Mouse (Mus musculus) heart, adult 2 months (tissue): ENCODE measurements around the gene Inafm1. TPM values are rescaled to one million over a fixed set of nuclear protein-coding genes. Genes with fewer than 3 reads are reported as not detected.

Experiments used
- DNase-seq, 2 experiments: peaks; one replicate each; pipeline ENCODE4 v3.0.0; 2021
- H3K27ac ChIP-seq: fragments of 200-600 bp; 2 replicates; pipeline ENCODE4 v1.8.1; 2022
- H3K27me3 ChIP-seq: fragments of 200-500 bp; 2 replicates; pipeline ENCODE4 v1.6.1; 2012; ENCODE audit warnings: mild to moderate bottlenecking, low read length, inconsistent platforms, mixed read lengths; ENCODE audit not compliant: control insufficient read depth, insufficient read depth
- H3K36me3 ChIP-seq: fragments of 200-500 bp; 2 replicates; pipeline ENCODE4 v1.6.1; 2012; ENCODE audit warnings: low read length, inconsistent platforms; ENCODE audit not compliant: control insufficient read depth, insufficient read depth
- H3K4me1 ChIP-seq: fragments of 200-500 bp; 2 replicates; pipeline ENCODE4 v1.6.1; 2011; ENCODE audit warnings: low read length; ENCODE audit not compliant: control insufficient read depth, insufficient read depth
- H3K4me3 ChIP-seq: fragments of 200-600 bp; 2 replicates; pipeline ENCODE4 v1.8.1; 2022
- H3K79me2 ChIP-seq: fragments of 200-500 bp; replicated peaks from 2 replicates; pipeline ENCODE4 v1.6.1; 2012; ENCODE audit warnings: mild to moderate bottlenecking, inconsistent platforms, low read length, moderate library complexity, mixed read lengths; ENCODE audit not compliant: control insufficient read depth, insufficient read depth
- H3K9ac ChIP-seq: fragments of 200-500 bp; 2 replicates; pipeline ENCODE4 v1.6.1; 2012; ENCODE audit warnings: low read depth, mild to moderate bottlenecking, control low read depth, inconsistent platforms, low read length, mixed read lengths
- CTCF ChIP-seq: fragments of 200-600 bp; IDR thresholded peaks from 2 replicates; pipeline ENCODE4 v1.8.1; 2022; ENCODE audit warnings: antibody characterized with exemption, mild to moderate bottlenecking, moderate library complexity
- EP300 ChIP-seq: fragments of 200-500 bp; IDR thresholded peaks from 2 replicates; pipeline ENCODE4 v1.6.1; 2011; ENCODE audit warnings: low read depth, low read length, control low read depth; ENCODE audit not compliant: insufficient read depth
- POLR2A ChIP-seq: fragments of 200-500 bp; IDR thresholded peaks from 2 replicates; pipeline ENCODE4 v1.6.1; 2011; ENCODE audit warnings: mild to moderate bottlenecking, low read depth, low read length, control low read depth; ENCODE audit not compliant: insufficient read depth
- WGBS: fragments of 180-500 bp; shearing (Covaris S2); methylation state at CpG from one replicate; pipeline ENCODE4 v1.1.7; 2018; 5-methylcytosine and 5-hydroxymethylcytosine counted together
- intact Hi-C: fragments of 180-260 bp; cut with DNase I; formaldehyde crosslinking; loops from one replicate; pipeline ENCODE4 v1.15.1; 2025
- polyA plus RNA-seq: library from polyadenylated mRNA; depleted of rRNA; stranded (reverse); fragments of >200 nt; gene quantifications from 2 replicates; pipeline ENCODE4 v1.2.3, GENCODE M21; 2012
- total RNA-seq, 2 experiments: library from RNA; stranded (reverse); gene quantifications; 2 replicates each; pipeline ENCODE4 v1.2.3; 2021

Inafm1 gene
- total and polyA plus RNA-seq, 3 experiments: 15.4 to 17.4 (median 16.3) TPM

DNA sequence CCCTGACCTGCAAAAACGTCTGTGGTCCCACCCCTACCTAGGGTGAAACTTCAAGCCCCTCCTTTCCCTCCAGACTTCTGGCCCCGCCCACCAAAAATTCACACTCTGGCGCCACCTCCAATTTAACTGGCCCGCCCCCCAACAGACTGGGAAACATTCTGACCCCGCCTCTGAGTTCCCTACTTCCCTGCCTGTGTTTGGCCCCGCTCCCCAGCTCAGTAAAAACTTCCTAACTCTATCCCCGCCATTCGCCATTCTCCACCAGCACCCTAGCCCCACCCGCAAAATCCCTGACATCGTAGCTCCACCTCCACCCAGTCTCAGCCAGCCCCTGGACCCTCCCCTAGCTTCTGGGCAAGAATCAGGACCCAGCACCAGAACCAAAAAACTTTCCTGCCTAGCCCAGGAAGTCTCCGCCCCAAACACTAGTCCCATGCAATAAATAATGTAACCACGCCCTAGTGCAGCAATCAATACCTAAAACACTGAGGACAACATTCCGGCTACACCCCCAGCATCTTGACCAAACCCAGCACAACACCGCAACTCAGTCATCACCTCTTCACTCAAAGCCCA, 12.1 kb upstream of the Inafm1 start:
- no peaks in the 10 kb centered on the region for H3K36me3 ChIP-seq
- peaks cover 1% of the 10 kb centered on the region; the same call in 1 of the 2 replicates for H3K4me1 ChIP-seq
- no peaks in the 10 kb centered on the region for H3K79me2 ChIP-seq
- DNase-seq: peak; percentile 80 to 85
- TF ChIP-seq POLR2A (peak; percentile 44; the same call in 1 of the 2 replicates), EP300 (no peak)
- peak overlapping the region; percentile 43 for H3K9ac ChIP-seq
- WGBS: 4% methylated on average over 13 of the region's 14 CpGs
- intact Hi-C loops: loop anchor here (1.0 to 10.0 kb wide), 2 partner anchors 12 to 341 kb away; partner anchors contain the start of genes Inafm1 and Nop53
- H3K27ac ChIP-seq: peak overlapping the region; percentile 82
- no peaks in the 10 kb centered on the region for H3K27me3 ChIP-seq
- H3K4me3 ChIP-seq: peak overlapping the region; percentile 54

DNA sequence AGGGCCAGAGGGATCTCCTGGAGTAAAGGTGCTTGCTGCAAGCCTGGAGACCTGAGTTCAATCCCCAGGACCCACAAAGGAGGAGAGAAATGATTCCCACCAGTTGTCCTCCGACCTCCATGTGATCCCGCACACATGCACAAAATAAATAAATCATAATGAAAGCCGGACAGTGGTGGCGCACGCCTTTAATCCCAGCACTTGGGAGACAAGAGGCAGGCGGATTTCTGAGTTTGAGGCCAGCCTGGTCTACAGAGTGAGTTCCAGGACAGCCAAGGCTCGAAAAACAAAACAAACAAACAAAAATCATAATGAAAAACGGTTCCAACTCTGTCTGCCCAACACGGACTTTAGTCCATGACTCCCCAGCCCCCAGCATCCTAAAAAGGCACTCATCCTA, 11.5 kb upstream of the Inafm1 start:
- Histone ChIP-seq H3K4me3 (no peak overlapping the region; the same call in 1 of the 2 replicates), H3K36me3 (no peaks in the 10 kb centered on the region), H3K27me3 (no peaks in the 10 kb centered on the region), H3K4me1 (peaks cover 1% of the 10 kb centered on the region; the same call in 1 of the 2 replicates), H3K9ac (no peak overlapping the region), H3K27ac (peak overlapping the region; percentile 82), H3K79me2 (no peaks in the 10 kb centered on the region)
- intact Hi-C loops: loop anchor here (1.0 to 10.0 kb wide), 2 partner anchors 12 to 340 kb away; partner anchors contain the start of genes Inafm1 and Nop53
- no peak for DNase-seq
- no peak for TF ChIP-seq CTCF
- TF ChIP-seq EP300: no peak
- no peak for TF ChIP-seq POLR2A
- 69% methylated on average over 9 of the region's 9 CpGs for WGBS

DNA sequence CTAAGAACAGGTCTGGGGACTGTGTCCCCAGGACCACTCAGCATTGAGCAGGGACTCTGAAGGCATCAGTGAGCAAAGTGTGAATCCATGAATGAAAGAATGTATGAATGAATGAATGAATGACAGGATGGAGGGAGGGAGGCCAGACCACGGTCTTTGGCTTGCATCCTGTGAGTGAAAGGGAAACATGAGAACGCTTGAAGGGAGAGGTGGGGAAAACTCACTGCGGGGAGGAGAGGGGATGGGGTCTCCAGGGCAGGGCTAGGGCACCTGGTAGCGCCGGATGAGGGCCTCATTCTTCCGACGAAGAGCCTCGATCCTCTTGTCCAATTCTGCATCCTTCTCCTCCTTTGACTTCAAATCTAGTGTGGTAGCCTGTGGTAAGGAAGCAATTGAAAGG, 10.6 kb upstream of the Inafm1 start:
- no peaks in the 10 kb centered on the region for H3K36me3 ChIP-seq
- no peaks in the 10 kb centered on the region for H3K79me2 ChIP-seq
- DNase-seq: no peak
- H3K27ac ChIP-seq: no peak overlapping the region
- WGBS: 86% methylated on average over 8 of the region's 8 CpGs
- intact Hi-C loops: loop anchor here (10.0 kb wide), 1 partner anchor 339 kb away; the partner anchor contains the start of gene Nop53
- TF ChIP-seq EP300 (no peak), CTCF (no peak), POLR2A (no peak)
- H3K27me3 ChIP-seq: no peaks in the 10 kb centered on the region
- H3K4me3 ChIP-seq: no peak overlapping the region
- H3K4me1 ChIP-seq: peaks cover 1% of the 10 kb centered on the region; the same call in 1 of the 2 replicates
- no peak overlapping the region for H3K9ac ChIP-seq

DNA sequence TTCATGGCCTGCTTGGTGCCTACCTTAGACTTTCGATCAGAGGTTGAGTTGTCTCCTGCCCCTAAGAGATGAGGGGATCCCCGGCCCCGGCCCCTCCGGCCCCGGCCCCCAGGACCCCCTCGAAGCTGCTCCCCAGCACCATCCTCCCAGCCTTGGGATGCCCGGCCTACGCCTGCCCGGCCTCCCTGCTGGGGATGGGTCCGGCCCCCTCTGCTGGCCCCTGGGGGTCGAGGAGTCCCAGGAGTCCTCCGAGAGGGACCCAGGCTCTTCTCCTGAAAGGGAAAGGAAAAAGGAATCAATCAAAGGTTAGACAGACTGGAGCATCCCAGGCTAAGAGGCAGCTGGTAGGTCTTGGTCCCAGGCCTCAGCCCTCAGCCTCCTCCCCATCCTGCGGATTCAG, 8.9 kb upstream of the Inafm1 start:
- H3K79me2 ChIP-seq: no peaks in the 10 kb centered on the region
- H3K27me3 ChIP-seq: no peaks in the 10 kb centered on the region
- no peak overlapping the region for H3K4me3 ChIP-seq
- DNase-seq: no peak
- no peak overlapping the region for H3K27ac ChIP-seq
- H3K4me1 ChIP-seq: peaks cover 1% of the 10 kb centered on the region; the same call in 1 of the 2 replicates
- H3K9ac ChIP-seq: no peak overlapping the region
- WGBS: 93% methylated on average over 13 of the region's 13 CpGs
- TF ChIP-seq EP300 (no peak), CTCF (no peak), POLR2A (no peak)
- no peaks in the 10 kb centered on the region for H3K36me3 ChIP-seq
- intact Hi-C loops: loop anchor here (10.0 kb wide), 1 partner anchor 338 kb away; the partner anchor contains the start of gene Nop53

DNA sequence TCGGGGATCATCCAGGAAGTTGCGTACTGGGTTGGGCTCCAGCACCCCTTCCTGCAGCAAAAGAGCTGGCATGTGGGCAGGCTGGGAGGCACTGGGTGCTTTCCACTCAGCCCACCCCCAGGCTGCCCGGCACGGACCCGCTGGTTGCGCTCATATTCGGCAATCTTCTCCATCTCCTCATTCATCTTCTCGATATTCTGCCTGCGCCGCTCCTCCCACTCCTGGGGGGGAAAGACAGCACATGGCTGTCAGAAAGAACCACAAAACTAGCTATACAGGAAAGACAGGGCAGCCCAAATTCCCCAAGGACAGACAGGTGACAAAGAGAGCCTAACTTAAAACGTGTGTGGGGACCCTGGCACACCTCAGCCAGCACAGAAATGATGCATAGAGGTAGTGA, 7.3 kb upstream of the Inafm1 start:
- Histone ChIP-seq H3K4me1 (no peaks in the 10 kb centered on the region), H3K27ac (no peak overlapping the region), H3K79me2 (no peaks in the 10 kb centered on the region), H3K4me3 (no peak overlapping the region), H3K36me3 (no peaks in the 10 kb centered on the region), H3K9ac (no peak overlapping the region), H3K27me3 (no peaks in the 10 kb centered on the region)
- 87% methylated on average over 11 of the region's 11 CpGs for WGBS
- intact Hi-C loops: loop anchor here (10.0 kb wide), 1 partner anchor 336 kb away; the partner anchor contains the start of gene Nop53
- TF ChIP-seq CTCF: no peak
- no peak for TF ChIP-seq POLR2A
- no peak for TF ChIP-seq EP300
- no peak for DNase-seq
